Mouse (Mus musculus): ENCODE data around the gene Ezh2.
"Not testable (repeated sequence)": the region's sequence is repeated elsewhere in the genome, so short reads cannot be mapped to it uniquely, and the experiment has no call there.

The Ezh2 gene

DNA sequence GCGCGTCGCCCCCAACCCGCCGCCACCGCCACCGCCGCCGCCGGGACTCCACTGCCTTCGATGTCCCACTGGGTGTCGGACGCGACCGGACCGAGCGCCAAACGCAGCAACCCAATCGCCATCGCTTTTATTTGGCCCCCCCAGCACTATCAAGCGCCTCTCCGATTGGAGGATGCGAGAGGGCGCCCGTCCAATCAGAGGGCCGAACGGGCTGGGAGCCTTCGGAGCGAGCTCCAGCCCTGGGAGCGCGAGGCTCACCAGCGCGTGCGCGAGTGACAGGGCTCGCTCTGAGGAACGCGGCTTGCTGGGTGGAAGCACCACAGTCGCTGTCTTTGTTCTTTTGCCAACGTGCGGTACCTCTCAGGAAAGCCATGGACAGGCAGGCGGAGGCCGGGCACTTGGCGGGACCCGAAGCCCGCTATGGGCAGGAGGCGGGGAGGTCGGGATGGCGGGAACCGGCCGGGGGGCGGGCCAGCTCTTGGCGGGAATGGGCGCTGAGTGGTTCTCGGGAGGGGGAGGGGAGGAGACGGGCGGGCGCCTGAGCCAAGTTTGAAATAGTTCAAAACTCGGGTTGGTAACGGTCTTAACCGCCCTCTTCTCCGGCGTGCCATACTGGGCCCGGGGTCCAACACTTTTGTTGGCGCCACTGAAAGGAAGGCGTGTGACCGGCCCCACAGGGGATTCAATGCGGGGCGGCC lies at the start of gene Ezh2:
TSS of gene Ezh2 (minus strand) at position 416 of the 698 bp plus-strand sequence.
- peak; percentile 98 to 99 for DNase-seq

DNA sequence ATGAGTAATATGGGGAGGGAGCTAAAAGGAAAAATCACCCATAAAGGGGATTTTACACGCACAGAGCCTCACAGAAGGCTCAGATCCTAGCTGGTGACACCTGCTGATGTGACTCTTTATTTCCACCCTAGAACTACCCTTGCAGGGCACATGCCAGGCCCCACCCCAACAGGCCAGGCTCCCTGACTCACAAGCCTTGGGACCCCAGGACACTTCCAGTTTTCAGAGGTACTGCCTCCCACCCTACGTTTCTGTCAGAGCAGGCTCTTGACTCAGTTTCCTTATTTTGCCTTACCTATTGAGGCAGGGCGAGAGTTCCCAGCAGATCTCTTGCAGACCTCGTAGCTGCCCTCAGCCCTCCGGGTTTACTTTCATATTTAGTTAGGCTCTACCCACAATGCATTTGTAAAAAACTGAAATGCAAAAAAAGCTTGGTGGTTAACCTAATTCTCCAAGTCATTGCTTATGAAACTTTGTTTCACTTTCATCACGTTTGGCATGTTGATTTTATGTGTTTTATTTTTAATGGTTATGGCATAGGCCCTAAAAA lies 41.5 kb upstream of the Ezh2 start:
- no peak for DNase-seq

DNA sequence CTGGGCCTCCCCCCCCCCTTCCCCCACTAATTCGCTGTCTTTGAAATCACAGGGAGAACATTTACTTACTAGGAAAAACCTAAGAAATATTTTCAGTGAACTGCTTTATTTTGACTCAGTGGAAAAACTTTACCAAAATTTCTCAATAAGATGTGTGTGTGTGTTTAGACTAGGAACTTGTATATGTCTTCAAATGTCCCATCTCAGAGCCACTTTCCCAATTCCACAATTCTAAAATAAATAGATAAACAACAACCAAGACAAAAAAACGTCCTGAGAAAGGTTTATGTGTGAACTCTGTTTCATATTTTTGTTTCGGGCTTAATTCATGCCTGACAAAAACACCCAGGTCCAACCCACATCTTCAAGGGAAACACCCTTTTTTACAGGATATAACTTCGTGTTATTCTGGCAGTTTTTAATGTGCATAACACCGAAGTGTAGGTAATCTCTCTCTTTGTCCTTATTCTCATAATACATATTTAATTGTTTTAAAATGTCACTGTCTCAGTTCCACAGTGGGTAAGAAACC lies 40.9 kb upstream of the Ezh2 start:
- no peak for DNase-seq

DNA sequence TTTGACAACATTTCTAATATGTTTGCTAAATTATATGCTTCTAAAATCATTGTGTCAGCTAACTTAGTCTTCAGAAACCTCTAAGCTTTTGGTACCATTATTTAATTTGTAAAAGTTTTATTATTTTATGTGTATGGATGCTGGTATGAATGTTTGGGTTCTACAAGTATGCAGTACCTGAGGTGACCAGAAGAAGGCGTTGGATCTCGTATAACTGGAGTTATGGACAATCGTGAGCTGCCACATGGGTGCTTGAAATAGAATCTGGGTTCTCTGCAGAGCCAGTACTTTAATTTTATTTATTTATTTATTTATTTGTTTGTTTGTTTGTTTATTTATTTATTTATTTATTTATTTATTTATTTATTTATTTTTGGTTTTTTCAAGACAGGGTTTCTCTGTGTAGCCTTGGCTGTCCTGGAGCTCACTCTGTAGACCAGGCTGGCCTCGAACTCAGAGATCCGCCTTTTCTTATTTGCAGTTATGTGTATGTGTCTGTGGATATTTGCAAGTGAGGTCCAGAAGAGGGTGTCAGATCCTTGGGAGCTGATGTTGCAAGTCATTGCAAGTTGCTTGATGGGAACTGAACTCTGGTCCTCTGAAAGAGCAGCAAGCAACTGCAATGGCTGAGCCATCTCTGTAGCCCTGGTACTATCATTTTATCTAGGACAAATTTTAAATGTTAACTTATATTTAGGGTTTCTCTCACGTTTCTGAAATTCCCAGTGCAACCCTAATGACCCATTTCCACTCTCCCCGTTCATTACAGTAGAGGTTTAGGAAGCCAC lies 40.3 kb upstream of the Ezh2 start:
- DNase-seq = no peak

DNA sequence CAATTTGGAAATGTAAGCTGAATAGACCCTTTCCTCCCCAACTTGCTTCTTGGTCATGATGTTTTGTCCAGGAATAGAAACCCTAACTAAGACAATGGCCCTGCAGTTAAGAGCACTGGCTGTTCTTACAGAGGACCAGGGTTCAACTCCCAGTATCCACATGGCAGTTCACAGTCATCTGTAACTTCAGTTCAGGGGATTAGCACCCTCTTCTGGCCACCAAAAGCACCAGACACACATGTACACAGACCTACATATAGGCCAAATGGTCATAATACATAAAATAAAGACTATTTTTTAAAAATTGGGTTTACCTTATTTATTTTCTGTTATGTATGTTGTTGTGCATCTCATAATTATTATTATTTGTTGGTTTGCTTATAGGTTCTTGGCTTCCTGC lies 38.3 kb upstream of the Ezh2 start:
- no peak for DNase-seq

DNA sequence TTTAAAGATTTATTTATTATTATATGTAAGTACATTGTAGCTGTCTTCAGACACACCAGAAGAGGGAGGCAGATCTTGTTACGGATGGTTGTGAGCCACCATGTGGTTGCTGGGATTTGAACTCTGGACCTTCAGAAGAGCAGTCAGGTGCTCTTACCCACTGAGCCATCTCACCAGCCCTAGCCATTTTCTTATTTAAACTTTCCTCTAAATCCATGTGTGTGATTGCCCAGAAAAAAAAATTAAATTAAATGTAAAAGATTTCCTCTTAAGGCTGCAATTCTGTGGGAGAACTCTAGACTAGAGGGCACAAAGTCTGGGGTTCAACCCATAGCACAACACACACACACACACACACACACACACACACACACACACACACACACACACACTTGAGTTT lies 34.9 kb upstream of the Ezh2 start:
- not testable (repeated sequence) for DNase-seq

DNA sequence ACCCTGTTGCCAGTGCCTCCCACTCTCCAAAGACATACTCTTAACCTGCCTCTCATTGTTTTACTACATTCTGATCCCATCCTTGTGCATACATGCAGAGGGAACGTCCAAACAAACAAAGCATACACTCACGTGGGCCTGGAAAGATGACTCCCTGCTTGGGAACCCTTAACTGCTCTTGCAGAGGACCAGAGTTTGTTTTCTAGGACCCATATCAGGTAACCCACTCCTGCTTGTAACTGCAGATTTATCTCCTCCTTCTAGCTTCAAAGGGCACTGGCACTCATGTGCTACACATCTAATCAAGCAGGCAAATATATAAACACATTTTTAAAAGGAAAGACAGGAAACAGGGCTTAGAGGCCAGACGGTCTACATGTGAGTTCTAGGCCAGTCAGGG lies 32.8 kb upstream of the Ezh2 start:
- no peak for DNase-seq

DNA sequence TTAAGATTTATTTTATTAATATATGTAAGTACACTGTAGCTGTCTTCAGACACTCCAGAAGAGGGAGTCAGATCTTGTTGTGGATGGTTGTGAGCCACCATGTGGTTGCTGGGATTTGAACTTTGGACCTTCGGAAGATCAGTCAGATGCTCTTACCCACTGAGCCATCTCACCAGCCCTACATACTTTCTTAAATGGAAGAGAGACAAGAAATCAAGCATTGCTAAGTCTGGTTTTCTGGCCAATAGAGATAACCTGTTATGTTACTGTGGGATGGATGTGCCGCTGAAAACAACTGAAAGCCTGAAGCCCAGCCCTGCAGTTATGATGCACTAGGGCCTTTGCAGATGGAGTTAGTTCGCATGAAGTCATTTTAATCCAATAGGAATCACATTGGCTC lies 31.8 kb upstream of the Ezh2 start:
- not testable (repeated sequence) for DNase-seq

DNA sequence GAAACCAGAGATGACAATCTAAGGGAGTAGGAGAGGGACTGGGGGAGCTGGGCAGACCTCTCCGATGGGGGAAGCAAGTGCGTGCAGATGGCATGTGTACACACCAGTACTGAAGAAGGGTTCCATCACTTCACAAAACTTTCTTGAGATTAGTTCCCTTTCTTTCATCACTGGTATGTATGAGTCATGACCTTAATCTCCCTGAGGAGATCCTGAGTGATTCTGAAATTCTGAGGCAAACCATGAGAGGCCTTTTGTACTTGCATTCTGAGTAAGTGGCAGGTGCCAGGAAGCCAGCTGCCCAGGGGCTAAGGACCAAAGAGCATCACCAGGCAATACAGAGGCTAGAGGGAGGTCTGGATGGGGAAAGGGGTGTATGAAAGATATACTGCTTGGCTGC lies 25.9 kb upstream of the Ezh2 start:
- DNase-seq = no peak

DNA sequence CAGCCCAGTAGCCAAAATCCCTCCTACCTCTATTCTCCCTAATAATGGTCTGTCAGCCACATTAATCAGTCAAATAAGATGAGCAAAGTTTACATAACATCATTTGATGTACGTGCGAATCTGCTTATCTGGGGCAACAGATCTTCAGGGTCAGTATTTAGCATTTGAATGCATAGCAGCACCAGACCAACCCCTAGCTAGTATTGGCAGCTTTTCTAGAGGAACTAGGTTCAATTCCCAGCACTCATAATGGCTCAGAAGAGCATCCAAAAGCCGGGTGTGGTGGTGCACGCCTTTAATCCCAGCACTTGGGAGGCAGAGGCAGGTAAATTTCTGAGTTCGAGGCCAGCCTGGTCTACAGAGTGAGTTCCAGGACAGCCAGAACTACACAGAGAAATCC lies 13.2 kb upstream of the Ezh2 start:
- DNase-seq = not testable (repeated sequence)

DNA sequence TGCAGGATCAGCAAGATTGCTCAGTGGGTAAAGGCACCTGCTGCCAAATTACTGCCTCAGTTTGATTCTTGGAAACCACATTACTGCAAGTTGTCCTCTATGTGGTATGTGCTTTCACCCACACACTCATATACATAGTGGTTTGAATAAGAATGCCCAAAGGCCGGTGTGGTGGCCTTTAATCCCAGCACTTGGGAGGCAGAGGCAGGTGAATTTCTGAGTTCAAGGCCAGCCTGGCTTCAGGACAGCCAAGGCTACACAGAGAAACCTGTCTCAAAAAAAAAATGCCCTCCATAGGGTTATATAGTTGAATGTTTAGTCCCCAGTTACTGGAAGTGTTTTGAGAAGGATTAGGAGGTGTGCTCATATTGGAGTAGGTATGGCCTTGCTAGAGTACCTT lies 6.8 kb upstream of the Ezh2 start:
- no peak for DNase-seq

DNA sequence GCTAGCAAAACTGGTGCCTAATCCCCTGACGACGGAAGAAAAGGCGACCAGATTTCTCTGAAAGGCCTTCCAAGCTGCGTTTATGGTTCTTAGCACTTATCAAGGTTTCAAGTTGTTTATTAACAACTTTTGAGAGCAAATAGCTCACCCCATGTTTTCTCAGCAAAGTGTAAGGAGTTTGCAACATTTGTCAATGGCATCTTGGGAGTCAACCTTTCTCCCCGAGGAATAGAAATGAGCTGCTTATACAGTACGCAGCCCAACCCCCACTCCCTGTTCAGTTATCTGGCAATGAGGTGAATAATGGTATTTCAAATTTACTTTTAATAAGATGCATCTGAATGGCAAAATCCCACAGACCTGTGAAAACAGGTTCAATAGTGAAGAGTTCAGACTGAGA lies 555 bp upstream of the Ezh2 start:
- DNase-seq = peak in 1 of 2 experiments; percentile 32

DNA sequence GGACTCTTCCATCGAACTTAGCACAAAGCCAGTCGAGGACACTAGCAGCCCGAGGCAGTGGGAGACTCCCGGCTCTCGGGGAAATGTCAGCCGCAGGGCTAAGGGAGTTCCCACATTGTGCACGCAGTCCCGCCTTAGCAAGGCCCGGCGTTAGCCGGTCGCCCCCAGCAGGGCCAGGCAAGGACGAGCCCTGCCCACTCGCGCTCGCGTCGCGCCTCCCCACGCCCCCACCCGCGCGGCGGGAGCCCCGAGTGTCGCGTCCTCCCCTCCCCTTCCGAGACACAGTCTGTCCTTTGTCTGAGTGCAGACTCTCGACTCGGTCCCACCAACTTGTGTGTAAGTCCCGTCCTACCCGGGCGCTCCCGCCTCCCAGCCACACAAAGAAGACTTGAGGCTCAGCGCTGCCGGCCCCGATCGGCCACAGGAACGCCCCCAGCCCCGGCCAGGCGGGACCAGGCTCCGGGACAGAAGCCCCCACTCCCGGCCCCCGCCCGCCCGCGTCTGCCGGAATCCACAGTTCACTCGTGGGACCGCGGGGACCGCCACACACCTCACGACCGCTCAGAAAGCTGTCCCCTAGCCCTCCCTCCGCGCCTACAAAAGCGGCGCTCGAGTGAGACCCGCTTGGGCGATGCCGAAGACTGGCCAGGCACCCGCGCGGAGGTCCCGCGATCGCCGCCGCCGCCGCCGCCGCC lies 853 bp downstream of the Ezh2 start:
- peak; percentile 81 to 84 for DNase-seq

DNA sequence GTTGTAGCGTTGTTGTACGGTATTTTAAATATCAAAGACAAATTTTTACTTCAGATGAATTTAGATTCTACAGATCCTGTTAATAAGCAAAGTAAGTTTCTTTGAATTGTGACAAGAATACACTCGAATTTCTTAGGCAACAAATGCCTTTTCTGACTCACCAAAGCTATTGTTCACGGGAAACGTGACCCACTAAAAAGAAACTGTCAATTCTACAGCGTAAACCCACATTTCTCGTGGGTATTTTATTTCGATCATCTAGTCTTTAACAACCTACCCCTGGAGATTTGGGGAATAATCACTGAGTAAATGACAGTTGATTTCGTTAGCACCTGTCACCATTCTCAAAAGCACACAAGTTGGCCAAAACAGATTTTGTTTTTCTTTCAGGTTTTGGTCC lies 1.6 kb downstream of the Ezh2 start:
- DNase-seq = no peak

DNA sequence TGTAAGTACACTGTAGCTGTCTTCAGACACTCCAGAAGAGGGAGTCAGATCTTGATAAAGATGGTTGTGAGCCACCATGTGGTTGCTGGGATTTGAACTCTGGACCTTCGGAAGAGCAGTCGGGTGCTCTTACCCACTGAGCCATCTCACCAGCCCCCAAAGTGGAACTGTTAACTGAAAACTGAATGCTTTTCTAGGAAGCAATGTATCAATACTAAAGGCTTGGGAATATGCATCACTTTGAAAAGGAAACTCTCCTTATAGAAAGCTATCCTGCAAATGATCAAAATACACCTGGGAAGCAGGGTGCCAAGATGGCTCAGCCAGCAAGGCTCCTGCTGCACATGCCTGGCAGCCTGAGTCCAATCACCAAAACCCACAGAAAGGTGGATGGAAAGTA lies 7.8 kb downstream of the Ezh2 start:
- not testable (repeated sequence) for DNase-seq

DNA sequence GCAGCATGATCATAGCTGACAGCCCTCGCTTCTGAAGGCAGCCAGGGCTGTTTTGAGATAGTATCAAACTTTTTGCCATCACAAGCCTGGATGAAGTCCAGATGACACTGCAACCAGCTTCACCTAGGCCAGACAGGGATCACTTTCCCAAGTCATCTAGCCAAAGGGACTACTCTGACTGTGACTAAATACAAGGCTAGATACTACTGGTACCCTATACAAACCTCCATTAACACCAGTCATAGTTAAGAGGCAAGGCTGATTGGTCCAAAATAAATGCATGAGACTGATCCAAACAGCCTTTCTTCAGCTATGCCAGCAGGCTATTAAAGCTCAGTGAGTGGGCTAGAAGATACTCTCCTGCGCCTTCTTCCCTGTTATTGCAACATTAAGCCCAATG lies 22.3 kb downstream of the Ezh2 start:
- DNase-seq = no peak

DNA sequence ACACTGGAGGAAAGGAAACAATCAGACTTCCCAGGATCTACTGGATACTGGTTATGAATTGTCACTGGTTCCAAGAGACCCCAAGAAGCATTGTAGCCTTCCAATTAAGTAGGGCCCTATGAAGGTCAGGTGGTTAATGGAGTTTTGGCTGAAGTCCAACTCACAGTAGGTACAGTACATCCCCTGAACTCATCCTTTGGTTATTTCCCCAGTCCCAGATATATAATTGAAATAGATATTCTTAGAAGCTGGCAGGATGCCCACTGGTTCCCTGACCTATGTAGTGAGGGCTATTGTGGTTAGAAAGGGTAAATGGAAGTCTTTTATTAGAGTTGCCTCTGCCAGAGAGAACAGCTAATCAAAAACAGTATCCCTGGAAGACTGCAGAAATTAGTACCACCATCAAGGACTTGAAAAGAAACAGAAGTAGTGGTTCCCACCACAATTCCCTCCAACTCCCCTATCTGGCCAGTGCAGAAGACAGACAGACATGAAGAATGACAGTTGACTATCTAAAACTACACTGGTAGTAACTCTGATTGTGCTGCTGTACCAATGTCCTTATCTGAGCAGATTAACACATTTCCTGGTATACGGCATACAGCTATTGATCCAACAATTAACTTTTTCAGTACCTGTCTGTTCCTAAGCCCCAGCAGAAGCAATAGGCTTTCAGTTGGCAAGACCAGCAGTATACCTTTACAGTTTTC lies 29.7 kb downstream of the Ezh2 start:
- peak in 1 of 2 experiments; percentile 5 for DNase-seq

DNA sequence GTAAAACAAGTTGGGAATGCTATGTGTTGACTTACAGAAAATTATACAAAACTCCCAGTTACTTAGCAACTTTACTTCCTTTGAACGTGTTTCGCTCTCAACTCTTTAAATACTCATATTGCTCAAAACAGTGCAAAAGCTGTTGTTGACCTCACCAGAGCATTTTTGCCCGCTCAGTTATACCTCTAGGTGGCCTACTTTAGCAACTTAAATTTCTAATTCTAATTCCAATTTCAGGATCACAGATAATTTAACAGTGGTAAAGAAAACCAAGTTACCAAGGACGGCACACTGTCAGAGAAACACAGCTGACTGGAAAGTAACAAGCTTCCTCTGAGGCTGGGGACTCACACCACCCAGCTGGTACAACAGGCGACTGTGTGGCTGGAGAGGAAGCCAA lies 33.7 kb downstream of the Ezh2 start:
- no peak for DNase-seq

DNA sequence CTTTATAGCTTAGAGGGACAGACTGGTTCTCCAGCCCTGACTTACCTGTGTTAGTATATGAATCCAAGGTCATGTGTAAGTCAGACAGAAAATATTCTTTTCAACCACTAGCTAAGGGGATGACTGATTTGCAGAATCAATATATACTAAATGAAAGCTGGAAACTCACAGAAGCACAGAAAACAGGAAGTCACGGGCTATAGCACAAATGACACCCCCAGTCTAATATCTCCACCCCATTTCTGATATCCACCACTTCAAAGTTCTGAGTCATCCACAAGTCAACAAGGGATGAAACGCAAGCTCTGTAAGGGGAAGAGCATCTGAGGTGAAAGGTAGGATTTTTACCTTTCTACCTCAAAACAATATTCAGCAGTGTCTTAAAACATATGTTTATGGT lies 34.3 kb downstream of the Ezh2 start:
- no peak for DNase-seq

DNA sequence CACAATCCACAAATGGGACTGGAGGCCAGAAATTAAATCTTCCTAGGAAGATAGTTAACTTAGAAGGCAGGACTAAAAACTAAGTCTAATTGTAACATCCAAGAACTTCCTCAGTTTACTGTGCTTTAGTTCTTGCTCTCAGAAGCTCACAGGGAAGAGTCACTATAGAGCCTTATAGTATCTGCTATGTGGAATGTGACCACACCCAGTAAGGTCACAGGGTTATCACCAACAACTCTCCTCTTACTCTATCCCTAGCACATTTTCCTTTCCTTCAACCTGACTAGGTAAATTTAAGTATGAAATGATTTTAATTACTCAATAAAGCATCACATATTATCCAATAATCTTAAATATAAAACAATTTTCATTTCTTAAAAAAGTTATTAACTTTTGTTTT lies 34.7 kb downstream of the Ezh2 start:
- DNase-seq = no peak

DNA sequence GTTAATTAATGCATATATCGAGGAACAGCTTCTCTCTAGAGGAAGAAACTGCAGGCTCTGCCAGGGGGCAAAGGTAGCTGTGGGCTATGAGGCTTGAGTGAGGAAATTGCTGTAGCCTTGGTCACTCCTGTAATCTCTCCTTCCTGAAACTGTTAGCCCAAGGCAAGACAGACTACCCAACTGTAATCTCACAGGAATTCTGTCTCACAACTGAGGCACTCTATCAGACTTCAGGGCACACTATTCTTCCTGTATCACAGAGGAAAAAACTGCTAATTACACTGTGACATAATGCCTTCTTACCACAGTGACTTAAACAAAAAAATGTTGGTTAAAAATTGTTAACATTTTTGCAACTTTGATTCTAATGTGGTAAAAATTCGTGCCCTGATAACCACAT lies 35.9 kb downstream of the Ezh2 start:
- DNase-seq = no peak

DNA sequence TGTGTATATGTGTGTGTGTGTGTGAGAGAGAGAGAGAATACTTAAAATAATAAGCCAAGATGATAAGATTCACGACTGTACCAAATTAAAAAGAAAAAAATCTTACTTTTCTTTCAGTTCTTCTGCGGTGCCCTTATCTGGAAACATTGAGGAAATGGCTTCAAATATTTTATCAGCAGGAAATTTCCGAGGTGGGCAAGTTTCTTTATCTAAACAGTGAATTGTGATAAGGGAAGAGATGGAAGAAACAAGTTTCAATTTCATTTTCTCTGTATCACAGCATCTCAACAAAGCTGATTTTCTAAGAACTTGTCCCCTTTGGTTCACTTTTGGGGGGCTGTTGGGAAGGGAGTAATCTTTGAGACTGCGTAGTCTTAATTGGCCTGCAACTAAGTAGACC lies 42.9 kb downstream of the Ezh2 start:
- no peak for DNase-seq

DNA sequence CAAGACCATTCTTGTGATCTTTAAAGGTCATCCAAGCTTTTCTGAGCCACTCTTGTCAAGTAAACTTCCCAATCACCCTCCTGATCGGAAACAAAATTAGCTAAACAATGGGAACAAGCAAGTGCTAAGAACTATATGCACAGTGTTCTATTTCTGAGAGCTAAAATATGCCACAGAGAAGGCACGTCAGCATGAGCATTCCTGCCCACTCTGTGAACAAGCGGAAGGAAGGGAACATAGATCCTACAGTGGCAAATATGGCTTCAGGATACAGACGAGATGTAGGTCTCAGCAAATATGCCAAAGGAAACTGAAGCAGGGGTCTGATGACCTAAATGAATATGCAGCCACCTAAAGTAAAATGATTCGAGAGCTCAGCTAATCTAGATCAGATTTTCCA lies 59.8 kb downstream of the Ezh2 start:
- no peak for DNase-seq

All from cerebellum, postnatal 25 days (tissue).